Mouse (Mus musculus): ENCODE measurements around the gene Gpr146. TPM values are rescaled to one million over a fixed set of nuclear protein-coding genes. Genes with fewer than 3 reads are reported as not detected.
A peak's percentile ranks its signal among the peaks of the same experiment; 100 is the strongest.

Gene Gpr146
- polyA plus RNA-seq, 1 experiment from 2014 or later = 1.7 TPM

GRCm38 (mm10) chr5:139432747-139433508 is 55.4 kb downstream of the Gpr146 start:
- H3K27me3 ChIP-seq = no peaks in the 10 kb centered on the region
- ATAC-seq (ENCODE audit: insufficient number of reproducible peaks, insufficient read depth, low FRiP score, low TSS enrichment, low read depth) = no peak
- H3K4me3 ChIP-seq (replicated peaks) = no peak overlapping the region
- no peak overlapping the region for H3K4me2 ChIP-seq
- no peak overlapping the region for H3K27ac ChIP-seq
- H3K36me3 ChIP-seq = no peaks in the 10 kb centered on the region; the same call in 1 of the 2 replicates
- H3K4me1 ChIP-seq (replicated peaks) = peaks cover 37% of the 10 kb centered on the region
- H3K9me3 ChIP-seq = no peaks in the 10 kb centered on the region
- 0 out of 2 replicates have a peak overlapping the region, but pooled peaks have one; percentile 2 for H3K9ac ChIP-seq (replicated peaks)
- WGBS = 67% methylated on average over 7 of the region's 7 CpGs

GRCm38 (mm10) chr5:139433842-139434568 is 56.5 kb downstream of the Gpr146 start:
- ATAC-seq (ENCODE audit: insufficient number of reproducible peaks, insufficient read depth, low FRiP score, low TSS enrichment, low read depth) = no peak
- Histone ChIP-seq H3K27me3 (no peaks in the 10 kb centered on the region), H3K9ac (replicated peaks) (no peak overlapping the region), H3K4me3 (replicated peaks) (no peak overlapping the region), H3K36me3 (no peaks in the 10 kb centered on the region; the same call in 1 of the 2 replicates), H3K9me3 (no peaks in the 10 kb centered on the region), H3K4me1 (replicated peaks) (peaks cover 35% of the 10 kb centered on the region), H3K4me2 (no peak overlapping the region), H3K27ac (peak overlapping the region; percentile 14; the same call in 1 of the 2 replicates)
- WGBS = 80% methylated on average over 9 of the region's 9 CpGs

- H3K36me3 ChIP-seq = no peaks in the 10 kb centered on the region; the same call in 1 of the 2 replicates
- H3K4me2 ChIP-seq = no peak overlapping the region
- H3K27ac ChIP-seq = no peak overlapping the region; the same call in 1 of the 2 replicates
- no peaks in the 10 kb centered on the region for H3K27me3 ChIP-seq
- H3K9ac ChIP-seq (replicated peaks) = no peak overlapping the region
- WGBS = 62% methylated on average over 8 of the region's 8 CpGs
- H3K4me3 ChIP-seq (replicated peaks) = no peak overlapping the region
- peaks cover 28% of the 10 kb centered on the region for H3K4me1 ChIP-seq (replicated peaks)
- no peaks in the 10 kb centered on the region for H3K9me3 ChIP-seq
- no peak for ATAC-seq (ENCODE audit: insufficient number of reproducible peaks, insufficient read depth, low FRiP score, low TSS enrichment, low read depth)
These were observed 57.4 kb downstream of the Gpr146 start for GRCm38 (mm10) chr5:139434940-139435339.

GRCm38 (mm10) chr5:139437769-139438168 is 60.3 kb downstream of the Gpr146 start:
- H3K9me3 ChIP-seq = no peaks in the 10 kb centered on the region
- no peak overlapping the region for H3K4me3 ChIP-seq (replicated peaks)
- peaks cover 4% of the 10 kb centered on the region; the same call in 1 of the 2 replicates for H3K36me3 ChIP-seq
- 93% methylated on average over 4 of the region's 4 CpGs for WGBS
- no peak overlapping the region for H3K27ac ChIP-seq
- no peak for ATAC-seq (ENCODE audit: insufficient number of reproducible peaks, insufficient read depth, low FRiP score, low TSS enrichment, low read depth)
- no peak overlapping the region for H3K4me2 ChIP-seq
- H3K9ac ChIP-seq (replicated peaks) = no peak overlapping the region
- H3K4me1 ChIP-seq (replicated peaks) = peaks cover 16% of the 10 kb centered on the region
- H3K27me3 ChIP-seq = no peaks in the 10 kb centered on the region

- no peaks in the 10 kb centered on the region for H3K9me3 ChIP-seq
- no peaks in the 10 kb centered on the region for H3K27me3 ChIP-seq
- no peak overlapping the region for H3K4me3 ChIP-seq (replicated peaks)
- no peak overlapping the region for H3K27ac ChIP-seq
- no peak overlapping the region for H3K4me2 ChIP-seq
- 90% methylated on average over 12 of the region's 12 CpGs for WGBS
- no peak overlapping the region for H3K9ac ChIP-seq (replicated peaks)
- peaks cover 16% of the 10 kb centered on the region for H3K4me1 ChIP-seq (replicated peaks)
- H3K36me3 ChIP-seq = peaks cover 4% of the 10 kb centered on the region; the same call in 1 of the 2 replicates
- ATAC-seq (ENCODE audit: insufficient number of reproducible peaks, insufficient read depth, low FRiP score, low TSS enrichment, low read depth) = no peak
These were observed 60.9 kb downstream of the Gpr146 start for GRCm38 (mm10) chr5:139438440-139438839.

- Histone ChIP-seq H3K4me2 (no peak overlapping the region), H3K9ac (replicated peaks) (no peak overlapping the region), H3K36me3 (0 out of 2 replicates have a peak, but pooled peaks cover 4% of the 10 kb centered on the region), H3K27ac (no peak overlapping the region), H3K4me3 (replicated peaks) (no peak overlapping the region), H3K27me3 (no peaks in the 10 kb centered on the region), H3K9me3 (no peaks in the 10 kb centered on the region), H3K4me1 (replicated peaks) (no peaks in the 10 kb centered on the region)
- 89% methylated on average over 5 of the region's 5 CpGs for WGBS
- no peak for ATAC-seq (ENCODE audit: insufficient number of reproducible peaks, insufficient read depth, low FRiP score, low TSS enrichment, low read depth)
These were observed 63.0 kb downstream of the Gpr146 start for GRCm38 (mm10) chr5:139440451-139440850.

- H3K4me2 ChIP-seq = no peak overlapping the region
- WGBS = 91% methylated on average over 11 of the region's 11 CpGs
- no peaks in the 10 kb centered on the region for H3K9me3 ChIP-seq
- no peak for ATAC-seq (ENCODE audit: insufficient number of reproducible peaks, insufficient read depth, low FRiP score, low TSS enrichment, low read depth)
- H3K4me3 ChIP-seq (replicated peaks) = no peak overlapping the region
- no peaks in the 10 kb centered on the region for H3K27me3 ChIP-seq
- H3K9ac ChIP-seq (replicated peaks) = no peak overlapping the region
- H3K4me1 ChIP-seq (replicated peaks) = no peaks in the 10 kb centered on the region
- 0 out of 2 replicates have a peak, but pooled peaks cover 4% of the 10 kb centered on the region for H3K36me3 ChIP-seq
- H3K27ac ChIP-seq = no peak overlapping the region
These were observed 63.6 kb downstream of the Gpr146 start for GRCm38 (mm10) chr5:139440926-139441725.

GRCm38 (mm10) chr5:139441726-139442018 is 64.2 kb downstream of the Gpr146 start:
- WGBS = 94% methylated on average over 2 of the region's 2 CpGs
- Histone ChIP-seq H3K27ac (no peak overlapping the region), H3K4me3 (replicated peaks) (no peak overlapping the region), H3K9me3 (no peaks in the 10 kb centered on the region), H3K36me3 (0 out of 2 replicates have a peak, but pooled peaks cover 4% of the 10 kb centered on the region), H3K27me3 (no peaks in the 10 kb centered on the region), H3K9ac (replicated peaks) (no peak overlapping the region), H3K4me2 (no peak overlapping the region), H3K4me1 (replicated peaks) (no peaks in the 10 kb centered on the region)
- no peak for ATAC-seq (ENCODE audit: insufficient number of reproducible peaks, insufficient read depth, low FRiP score, low TSS enrichment, low read depth)

- H3K9me3 ChIP-seq = no peaks in the 10 kb centered on the region
- no peak overlapping the region for H3K9ac ChIP-seq (replicated peaks)
- H3K4me2 ChIP-seq = no peak overlapping the region
- 0 out of 2 replicates have a peak, but pooled peaks cover 4% of the 10 kb centered on the region for H3K36me3 ChIP-seq
- no peak for ATAC-seq (ENCODE audit: insufficient number of reproducible peaks, insufficient read depth, low FRiP score, low TSS enrichment, low read depth)
- no peak overlapping the region for H3K27ac ChIP-seq
- WGBS = 83% methylated on average over 12 of the region's 12 CpGs
- H3K27me3 ChIP-seq = no peaks in the 10 kb centered on the region
- no peaks in the 10 kb centered on the region for H3K4me1 ChIP-seq (replicated peaks)
- H3K4me3 ChIP-seq (replicated peaks) = no peak overlapping the region
These were observed 64.9 kb downstream of the Gpr146 start for GRCm38 (mm10) chr5:139442428-139442827.

- 66% methylated on average over 4 of the region's 4 CpGs for WGBS
- Histone ChIP-seq H3K4me3 (replicated peaks) (no peak overlapping the region), H3K9me3 (no peaks in the 10 kb centered on the region), H3K36me3 (0 out of 2 replicates have a peak, but pooled peaks cover 4% of the 10 kb centered on the region), H3K4me1 (replicated peaks) (no peaks in the 10 kb centered on the region), H3K9ac (replicated peaks) (no peak overlapping the region), H3K27me3 (no peaks in the 10 kb centered on the region), H3K4me2 (no peak overlapping the region), H3K27ac (no peak overlapping the region)
- ATAC-seq (ENCODE audit: insufficient number of reproducible peaks, insufficient read depth, low FRiP score, low TSS enrichment, low read depth) = no peak
These were observed 65.5 kb downstream of the Gpr146 start for GRCm38 (mm10) chr5:139442962-139443361.

GRCm38 (mm10) chr5:139445258-139445657 is 67.8 kb downstream of the Gpr146 start:
- Histone ChIP-seq H3K36me3 (0 out of 2 replicates have a peak, but pooled peaks cover 4% of the 10 kb centered on the region), H3K9me3 (no peaks in the 10 kb centered on the region), H3K4me1 (replicated peaks) (no peaks in the 10 kb centered on the region), H3K27ac (no peak overlapping the region), H3K27me3 (no peaks in the 10 kb centered on the region), H3K4me2 (no peak overlapping the region), H3K4me3 (replicated peaks) (no peak overlapping the region), H3K9ac (replicated peaks) (no peak overlapping the region)
- 88% methylated on average over 8 of the region's 8 CpGs for WGBS
- no peak for ATAC-seq (ENCODE audit: insufficient number of reproducible peaks, insufficient read depth, low FRiP score, low TSS enrichment, low read depth)
